Mouse (Mus musculus): ENCODE data around the gene Faah.
A peak's percentile ranks its signal among the peaks of the same experiment; 100 is the strongest.

The Faah gene

DNA sequence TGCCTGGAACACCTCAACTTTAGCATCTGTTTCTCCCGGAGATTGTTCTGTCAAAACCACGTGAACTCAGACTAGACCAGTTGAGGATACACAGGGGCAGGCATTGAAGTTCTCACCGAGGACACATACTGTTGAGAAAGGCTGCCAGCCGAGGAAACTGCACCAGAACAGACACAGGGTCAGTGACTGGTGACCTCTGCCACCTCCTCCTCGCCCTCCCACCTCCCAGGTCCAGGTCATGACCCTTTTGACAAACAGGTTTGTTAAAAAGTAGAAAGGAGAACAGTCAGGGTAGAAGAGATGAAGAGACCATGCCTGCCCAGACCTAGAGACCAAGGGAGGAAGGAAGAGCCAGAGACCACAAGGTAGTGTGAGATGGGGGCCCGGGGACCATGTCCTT, 17.1 kb downstream of the Faah start:
- DNase-seq (ENCODE audit: low read depth, low spot score): no peak

DNA sequence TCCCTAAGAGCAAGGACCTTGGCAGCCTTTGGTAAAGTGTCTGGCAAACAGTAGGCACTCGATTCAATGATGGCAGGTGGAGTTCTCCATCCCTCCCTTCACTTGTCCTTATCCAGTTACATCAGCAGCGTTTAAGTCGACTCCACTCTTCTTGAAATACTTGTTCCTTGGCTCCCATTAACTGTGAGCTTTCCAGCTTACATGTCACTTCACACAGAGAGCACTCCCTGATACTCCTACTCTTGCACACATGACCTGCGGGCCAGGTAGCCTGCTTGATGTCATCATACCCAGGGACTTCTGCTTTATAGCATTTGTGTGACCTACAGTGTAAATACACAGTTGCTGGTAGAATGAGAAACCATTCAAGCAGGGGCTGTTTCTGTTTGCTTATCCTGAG, 21.0 kb downstream of the Faah start:
- no peak for DNase-seq (ENCODE audit: low read depth, low spot score)

DNA sequence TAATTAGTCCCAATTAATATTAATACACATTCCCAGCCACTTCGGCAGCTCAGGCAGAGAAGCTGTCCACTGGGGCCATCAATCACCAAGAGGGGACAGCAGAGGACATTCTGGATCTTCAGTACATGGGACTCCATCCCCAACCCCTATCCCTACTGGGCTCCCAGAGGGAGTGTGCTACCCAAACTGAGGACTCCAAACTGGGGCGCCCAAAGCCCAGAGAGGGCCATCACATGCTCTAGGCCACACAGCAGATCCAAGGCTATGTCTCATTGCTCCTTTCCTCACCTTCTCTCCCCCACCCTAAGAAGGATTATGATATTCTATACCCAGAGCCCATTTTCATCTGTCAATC, 22.4 kb downstream of the Faah start:
- no peak for DNase-seq (ENCODE audit: low read depth, low spot score)

DNA sequence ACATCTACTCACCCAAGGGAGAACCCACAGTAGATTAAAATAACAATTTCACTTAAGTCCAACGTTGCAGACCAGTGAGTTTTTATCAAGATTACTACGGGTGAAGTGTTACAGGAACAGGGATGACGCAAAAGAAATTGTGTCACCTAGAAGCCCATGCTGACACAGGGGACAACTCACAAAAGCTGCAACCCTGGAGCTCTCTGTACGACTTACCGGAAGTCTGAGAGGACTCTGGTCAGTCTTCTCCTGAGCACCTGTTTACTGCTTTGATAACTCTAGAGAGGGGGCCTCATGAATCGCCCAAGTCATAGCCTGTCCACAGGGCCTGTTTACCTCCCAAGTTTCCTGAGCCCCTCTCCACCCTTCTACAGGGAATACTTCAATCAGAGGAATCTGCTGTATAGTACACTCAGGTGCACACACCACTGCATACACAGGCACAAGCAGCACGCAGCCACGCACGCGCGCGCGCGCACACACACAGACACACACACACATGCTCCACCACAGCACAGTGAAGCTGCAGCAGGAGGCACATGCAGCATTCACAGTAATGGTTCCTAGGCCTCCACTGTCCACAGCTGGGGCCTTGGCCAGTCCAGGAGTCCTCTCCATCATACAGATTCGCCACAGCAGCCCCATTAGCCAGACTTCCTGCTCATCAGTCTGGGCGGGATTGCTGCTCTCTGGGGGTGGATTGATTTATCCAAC, 22.9 kb downstream of the Faah start:
- DNase-seq (ENCODE audit: low read depth, low spot score): no peak

DNA sequence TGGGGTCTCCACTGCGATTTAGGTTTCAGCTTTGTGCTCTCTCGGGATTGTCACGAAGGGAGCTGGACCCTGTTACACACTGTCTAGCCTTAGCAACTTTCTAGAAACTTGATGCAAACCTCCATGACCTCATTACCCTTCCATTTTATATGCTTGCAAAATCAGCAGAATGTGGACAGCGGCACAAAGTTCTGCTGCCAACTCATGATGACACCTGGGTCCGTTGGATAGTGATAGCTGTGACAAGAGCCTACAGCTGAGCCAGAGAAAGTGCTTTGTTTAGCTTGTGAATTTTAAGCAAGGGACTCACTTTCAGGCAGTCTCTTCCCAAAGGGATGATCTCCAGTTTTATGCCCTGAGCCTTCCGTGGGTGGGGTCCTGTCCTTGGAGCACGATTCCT, 28.3 kb downstream of the Faah start:
- DNase-seq (ENCODE audit: low read depth, low spot score): no peak

DNA sequence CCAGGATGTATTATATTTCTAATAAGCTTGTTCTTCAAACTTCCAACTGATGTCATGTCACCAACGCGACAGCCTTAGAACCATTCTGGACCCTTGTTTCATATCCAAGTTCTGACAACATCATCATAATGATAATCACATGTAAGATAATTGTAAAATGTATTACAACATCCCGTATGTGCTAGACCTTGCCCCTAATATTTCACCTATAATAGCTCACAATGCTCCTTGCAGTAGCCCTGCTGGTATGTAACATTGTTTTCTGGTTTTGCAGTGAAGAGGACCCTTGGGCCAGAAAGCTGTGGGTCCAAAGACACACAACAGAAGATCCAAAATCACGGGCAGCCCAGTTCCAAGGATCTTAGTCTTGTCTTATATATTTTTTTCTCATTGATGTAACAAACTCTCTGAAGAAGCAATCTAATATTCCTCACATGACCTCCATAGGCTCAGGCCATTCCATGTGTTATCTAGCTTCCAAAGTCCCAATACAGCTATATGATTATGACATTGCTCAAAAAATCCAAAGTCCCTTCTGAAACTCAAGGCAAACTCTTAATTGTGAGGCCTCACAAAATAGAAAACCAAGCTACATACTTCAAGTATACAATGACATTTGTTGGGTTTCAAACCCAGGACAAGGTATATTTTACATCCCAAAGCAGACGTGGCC, 29.7 kb downstream of the Faah start:
- DNase-seq (ENCODE audit: low read depth, low spot score): no peak

DNA sequence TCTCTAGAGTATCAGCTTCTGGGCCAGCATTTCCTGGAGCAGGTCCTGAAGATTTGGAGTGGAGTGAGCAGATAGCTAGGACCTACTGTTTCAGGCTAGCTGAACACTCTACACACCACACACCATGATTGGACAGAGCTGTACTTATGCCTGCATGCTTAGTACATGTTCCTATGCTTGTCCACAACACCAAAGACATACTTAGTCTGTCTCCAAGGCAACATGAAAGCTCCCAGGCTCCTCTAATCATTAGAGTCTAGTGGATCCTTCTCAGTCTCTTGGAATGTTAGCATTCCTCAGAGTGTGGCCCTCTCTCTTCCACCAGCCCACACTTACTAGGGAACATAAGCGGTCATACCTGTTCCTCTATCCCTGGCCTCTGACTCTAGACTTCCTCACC, 30.3 kb downstream of the Faah start:
- no peak for DNase-seq (ENCODE audit: low read depth, low spot score)

DNA sequence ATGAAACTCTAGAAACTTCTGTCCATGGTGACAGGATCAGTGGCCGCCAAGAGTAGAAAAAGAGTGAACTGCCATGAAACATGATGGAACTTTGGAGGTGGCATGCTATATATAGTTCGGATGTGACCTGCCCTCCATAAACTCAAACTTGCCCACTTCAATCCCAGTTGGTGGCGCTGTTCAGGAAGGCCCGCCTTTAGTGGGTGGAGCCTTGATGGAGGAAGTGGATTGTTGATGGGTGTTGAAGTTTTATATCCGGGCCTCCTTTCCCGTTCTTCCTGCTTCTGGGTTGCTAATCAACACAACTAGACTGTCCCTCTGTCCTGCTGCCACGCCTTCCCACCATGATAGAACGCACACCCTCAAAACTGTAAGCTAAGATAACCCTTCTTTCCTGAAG, 32.8 kb downstream of the Faah start:
- DNase-seq (ENCODE audit: low read depth, low spot score): peak; percentile 40

DNA sequence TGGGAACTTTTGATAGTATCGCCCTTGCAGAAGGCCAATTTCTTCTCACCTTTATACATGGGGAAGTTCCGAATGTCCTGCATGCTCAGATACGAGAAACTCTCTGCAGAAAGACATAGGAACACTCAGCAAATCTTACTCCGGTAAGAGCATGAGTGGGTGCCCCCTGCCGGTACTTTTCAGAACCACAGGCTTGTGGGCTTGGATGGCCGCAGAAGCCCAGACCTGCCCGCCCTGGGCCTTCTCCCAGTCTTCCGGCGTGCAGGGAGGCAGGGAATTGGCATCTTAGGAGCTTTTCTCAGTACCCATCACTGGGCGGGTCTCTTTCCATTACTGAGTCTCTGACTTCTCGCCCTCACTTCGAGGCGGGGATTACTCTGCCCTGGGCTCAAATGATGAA, 33.6 kb downstream of the Faah start:
- DNase-seq (ENCODE audit: low read depth, low spot score): peak; percentile 72

DNA sequence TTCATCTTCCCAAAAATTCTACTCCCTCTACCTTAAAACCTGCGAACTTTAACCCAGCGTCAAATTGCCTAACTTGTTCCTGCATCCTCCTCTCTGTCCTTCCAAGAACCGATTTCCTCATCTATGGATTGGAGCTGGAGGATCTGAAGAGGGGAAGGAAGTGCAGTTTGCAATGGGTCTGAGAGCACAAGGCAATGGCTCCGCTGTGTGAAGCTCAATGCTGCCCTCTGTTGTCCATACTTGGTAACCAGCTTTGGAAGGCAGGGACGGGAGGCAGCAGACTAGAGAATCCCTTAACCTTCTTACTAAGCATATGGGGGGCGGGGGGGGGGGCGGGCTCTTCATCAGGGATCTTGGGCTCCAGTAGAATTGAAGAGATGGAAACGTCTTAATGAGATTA, 37.0 kb downstream of the Faah start:
- peak; percentile 73 for DNase-seq (ENCODE audit: low read depth, low spot score)

DNA sequence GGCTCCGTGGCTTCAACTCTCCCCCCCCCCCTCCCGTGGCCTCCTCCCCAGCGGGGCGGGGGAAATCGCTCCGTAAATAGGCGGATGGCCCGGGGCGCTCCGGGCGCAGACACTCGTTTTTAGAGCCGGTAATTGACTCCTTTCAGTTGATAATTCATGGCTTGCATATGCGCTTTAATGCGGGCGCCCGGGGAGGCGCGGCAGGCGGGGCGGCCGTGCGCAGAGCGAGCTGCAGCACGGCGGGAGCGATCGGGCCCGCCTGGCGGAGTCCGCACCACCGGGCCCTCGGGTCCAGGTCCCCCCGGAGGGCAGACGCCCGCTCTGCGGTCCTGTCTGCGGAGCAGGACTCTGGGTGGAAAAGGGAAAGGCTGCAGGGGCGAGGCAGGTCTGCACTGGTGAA, 38.3 kb downstream of the Faah start:
- DNase-seq (ENCODE audit: low read depth, low spot score): no peak

DNA sequence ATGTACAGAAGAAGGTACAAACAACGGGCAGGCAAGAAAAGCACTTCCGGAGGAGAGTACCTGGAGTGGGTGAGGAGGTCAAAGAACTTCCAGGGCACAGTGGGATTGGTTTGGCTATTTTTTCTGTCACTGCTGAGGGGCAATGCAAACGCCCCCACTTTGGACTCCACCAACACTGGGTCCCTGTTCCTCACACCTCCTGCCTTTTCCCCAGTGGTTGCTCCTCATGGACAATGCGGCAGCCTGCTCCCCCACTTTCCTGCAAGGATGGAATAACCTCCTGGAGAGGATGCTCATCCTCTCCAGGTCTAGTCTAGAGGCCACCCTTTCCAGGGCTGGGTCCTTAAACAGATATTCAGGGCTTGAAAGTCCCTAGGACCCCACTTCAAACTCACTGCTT, 38.8 kb downstream of the Faah start:
- DNase-seq (ENCODE audit: low read depth, low spot score): no peak

DNA sequence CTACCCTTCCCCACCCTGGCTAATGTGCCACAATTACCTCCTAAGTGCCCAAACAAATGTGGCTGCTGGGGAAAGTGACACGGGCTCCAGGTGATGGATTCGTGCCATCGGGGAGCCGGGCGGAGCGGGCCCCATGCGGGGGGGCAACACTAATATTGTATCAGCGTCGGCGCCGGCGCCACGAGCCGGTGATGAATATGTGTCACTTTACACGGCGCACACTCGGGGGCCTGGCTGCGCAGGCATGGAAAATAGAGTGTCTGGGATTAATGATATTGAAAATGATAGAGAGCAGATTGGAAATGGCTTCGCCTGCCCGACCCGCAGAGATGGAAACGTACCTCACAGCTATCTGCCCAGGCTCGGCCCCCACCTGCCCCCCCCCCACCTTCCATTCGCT, 45.2 kb downstream of the Faah start:
- DNase-seq (ENCODE audit: low read depth, low spot score): no peak

DNA sequence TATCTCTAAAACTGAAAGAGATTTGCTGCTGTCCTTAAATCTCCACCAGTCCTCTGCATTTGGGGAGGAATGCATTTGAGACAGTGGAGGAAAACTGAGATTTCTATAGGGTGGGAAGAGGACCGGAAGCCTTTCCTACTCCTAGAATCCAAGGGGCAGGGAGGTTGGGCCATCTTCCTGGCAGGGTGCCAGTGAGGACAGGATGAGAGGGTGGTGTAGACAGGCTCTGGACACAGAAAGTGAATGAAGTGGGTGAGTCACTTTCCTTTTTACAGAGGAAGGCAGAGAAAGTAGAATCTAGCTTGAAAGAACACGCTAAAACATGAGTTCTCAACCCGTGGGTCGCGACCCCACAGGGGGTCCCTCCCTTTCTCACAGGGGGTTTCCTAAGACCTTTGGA, 53.3 kb downstream of the Faah start:
- DNase-seq (ENCODE audit: low read depth, low spot score): no peak

DNA sequence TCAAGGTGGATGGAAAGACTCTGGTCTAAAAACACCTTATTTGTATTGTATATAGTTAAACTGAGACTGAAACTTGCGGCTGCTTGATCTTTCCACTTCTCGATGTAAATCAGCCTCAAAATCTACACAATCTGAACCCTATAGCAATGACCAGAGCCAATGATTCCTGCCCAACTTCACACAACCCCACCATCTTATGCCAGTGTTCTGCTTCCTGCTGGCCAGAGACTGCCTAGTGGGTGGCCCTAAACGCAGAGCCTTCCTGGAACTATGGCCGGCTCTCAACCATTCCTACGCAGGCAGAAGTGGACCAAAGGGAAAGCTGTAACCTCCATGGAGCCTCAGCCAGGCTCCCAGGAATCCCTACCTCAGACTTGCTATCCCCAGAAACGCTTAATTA, 54.0 kb downstream of the Faah start:
- DNase-seq (ENCODE audit: low read depth, low spot score): no peak

DNA sequence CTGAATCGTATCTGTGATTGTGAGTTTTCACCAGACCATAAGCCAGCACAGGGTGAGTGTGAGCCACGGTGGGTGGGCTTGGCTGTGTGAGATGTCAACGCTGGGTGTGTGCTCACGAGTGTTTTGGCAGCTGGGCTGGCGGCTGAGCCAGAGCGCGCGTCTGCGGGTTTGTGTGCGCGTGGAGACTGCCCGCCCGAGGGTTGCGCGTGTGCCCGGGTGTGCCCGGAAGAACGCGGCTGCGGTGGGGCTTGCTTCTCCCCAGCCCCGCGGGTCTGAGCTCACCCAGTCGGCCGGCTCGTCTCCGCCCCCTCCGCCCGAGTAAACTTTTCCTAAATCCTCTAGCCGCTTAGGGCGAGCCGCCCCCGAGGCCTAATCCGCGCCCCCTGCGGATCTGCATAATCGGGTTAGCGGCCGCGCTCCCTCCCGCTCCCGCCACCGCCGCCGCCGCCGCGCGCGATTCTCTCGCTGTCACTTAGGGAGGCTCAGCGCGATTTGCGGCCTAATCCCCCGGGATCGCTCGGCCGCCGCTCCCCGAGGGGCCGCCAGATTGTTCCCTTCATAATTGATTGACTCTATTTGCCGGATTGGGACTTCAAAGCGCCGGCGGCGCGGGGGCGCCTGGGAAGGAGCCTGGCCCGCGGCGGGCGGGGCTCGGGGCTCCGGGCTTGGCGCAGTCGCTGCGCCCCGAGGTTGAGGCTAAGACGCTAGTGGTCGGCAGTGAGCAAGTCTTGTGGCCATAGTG, 54.9 kb downstream of the Faah start:
- peak; percentile 47 for DNase-seq (ENCODE audit: low read depth, low spot score)

DNA sequence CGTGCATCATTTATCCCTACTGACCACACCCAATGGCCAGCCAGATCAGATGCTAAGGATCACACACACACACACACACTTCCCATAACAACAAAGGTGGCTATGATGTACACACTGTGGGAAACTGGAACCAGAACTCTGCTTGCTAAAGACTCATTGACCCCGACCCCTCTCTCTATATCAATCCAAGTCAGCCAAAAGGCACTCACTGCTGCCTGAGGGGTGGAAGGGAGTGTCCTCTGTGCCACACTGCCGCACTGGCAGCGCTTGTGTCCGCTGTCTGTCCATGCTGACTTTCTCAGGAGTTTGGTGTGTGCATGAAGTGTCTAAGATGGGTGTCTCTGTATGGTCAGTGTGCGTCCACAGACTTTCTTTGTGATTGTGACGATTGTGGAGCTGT, 55.7 kb downstream of the Faah start:
- no peak for DNase-seq (ENCODE audit: low read depth, low spot score)

DNA sequence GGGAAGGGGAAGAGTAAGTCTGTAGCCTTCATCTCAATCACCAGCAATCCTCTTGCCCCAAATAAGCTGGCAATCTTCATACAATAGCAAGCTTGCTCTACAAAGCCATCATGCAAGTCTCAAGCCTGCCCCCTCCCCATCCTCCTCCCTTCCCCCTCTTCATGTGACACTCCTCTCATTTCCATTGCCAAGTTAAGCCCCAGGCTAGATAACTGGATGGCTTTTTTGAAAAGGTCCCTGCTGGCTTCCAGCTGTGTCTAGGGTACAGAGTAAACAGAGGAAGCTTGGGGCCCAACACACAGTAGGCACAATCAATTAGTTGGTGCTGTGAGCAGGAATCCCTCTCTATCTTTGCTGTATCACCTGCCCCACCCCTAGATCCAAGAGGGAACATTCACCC, 58.2 kb downstream of the Faah start:
- DNase-seq (ENCODE audit: low read depth, low spot score): no peak

DNA sequence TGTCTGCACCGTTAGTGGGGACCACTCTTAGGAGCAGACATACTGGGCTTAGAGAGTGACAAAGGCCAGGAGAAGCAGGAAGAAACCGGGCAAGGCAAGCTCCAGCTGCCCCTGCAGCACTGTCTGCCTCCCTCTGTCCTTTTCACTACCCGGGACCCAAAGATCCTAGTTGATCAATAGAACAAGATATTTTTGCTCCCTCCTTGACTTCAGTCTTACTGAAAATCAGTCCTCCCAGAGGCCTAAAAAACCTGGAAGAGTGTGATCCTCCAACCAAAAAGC, 62.3 kb downstream of the Faah start:
- DNase-seq (ENCODE audit: low read depth, low spot score): no peak

DNA sequence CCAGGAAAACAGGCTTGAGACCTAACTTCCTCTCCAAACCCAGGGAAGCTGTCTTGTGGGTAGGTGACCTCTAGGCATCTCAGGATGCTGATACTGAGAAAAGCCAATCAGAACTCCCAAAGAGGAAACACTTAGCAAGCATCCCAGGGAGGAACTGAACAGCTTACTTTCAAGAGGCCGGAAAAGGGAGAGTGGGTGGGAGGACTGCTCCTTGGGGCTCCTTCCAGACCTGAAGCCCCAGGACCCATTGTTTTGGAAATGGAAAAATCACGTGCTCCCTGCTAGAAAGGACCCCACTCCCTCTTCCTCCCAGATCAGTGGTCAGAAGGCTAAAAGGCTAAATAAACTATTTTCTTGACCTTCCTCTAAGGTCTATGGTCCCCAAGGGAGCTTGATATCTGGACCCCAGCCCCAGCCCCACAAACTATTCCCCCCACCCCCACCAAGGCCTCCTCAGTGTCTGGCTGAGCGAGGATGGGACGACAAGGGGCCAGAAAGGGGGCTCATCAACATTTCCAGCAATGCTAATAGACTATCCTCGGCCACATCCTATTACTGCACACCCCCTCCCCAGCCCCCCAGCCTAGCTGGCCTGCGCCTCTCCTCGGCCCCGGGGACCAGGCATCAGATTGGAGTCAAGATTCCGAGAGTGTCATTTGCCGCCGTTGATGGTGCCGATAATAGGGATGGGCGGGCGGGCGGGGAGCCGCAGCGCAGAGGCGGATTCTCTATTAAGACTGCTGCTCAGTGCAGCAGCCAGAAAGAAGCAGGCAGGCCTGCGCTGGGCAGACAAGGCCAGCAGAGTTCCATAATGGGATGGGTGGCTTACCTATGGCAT, 62.9 kb downstream of the Faah start:
- no peak for DNase-seq (ENCODE audit: low read depth, low spot score)

DNA sequence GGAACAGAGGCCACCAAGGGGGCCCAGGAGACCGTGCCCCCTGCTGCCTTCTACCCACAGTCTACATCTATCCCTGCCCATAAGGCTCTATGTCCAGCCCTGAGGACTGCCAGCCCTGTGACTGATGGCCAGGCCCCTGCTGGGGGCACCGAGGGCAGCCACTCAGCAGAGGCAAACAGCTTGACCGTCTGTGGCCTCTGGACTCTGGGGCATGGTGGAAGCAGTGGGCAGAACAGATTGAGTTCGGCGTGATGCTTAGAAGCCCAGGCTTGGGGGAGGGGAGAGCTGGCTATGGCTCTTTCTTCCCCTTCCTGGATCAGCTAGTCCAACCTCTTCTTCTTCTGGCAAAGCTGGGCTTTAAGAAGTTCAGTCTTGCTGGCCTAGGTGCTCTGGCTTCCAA, 64.2 kb downstream of the Faah start:
- no peak for DNase-seq (ENCODE audit: low read depth, low spot score)

DNA sequence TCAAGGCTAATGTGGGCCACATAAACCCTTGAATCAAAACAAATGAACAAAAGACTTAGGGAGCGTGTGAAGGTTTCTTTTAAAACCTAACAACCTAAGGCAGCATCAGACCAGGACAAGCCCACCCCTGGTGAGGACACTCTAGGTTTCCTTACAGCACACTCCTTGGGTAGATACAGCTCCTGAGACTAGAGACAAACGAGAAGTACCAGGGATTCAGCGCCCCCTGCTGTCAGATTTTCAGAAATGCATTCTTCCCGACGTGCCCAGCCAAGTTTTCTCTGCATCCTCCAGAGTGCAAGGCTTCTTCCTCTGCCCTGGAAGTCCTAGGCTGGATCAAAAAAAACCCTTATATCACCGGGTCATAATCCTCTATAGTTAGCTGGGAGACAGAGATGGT, 65.0 kb downstream of the Faah start:
- DNase-seq (ENCODE audit: low read depth, low spot score): peak; percentile 49

Data from CD4-positive helper T cell, adult 2 months (primary cell).